Mouse (Mus musculus) layer of hippocampus, adult 9-10 months (tissue): ENCODE measurements around the gene Snrpc.
"Not testable (repeated sequence)": the region's sequence is repeated elsewhere in the genome, so short reads cannot be mapped to it uniquely, and the experiment has no call there.

Source experiments
- DNase-seq: peaks from one replicate; pipeline ENCODE4 v3.0.0; 2022; ENCODE audit warnings: low spot score

The Snrpc gene

GRCm38 (mm10) chr17:27837850-27838249 lies at the start of gene Snrpc:
Snrpc (plus strand) TSS chr17:27838150.
- not testable (repeated sequence) for DNase-seq

GRCm38 (mm10) chr17:27788456-27789172 lies 49.3 kb upstream of the Snrpc start:
- DNase-seq, result no peak

DNA sequence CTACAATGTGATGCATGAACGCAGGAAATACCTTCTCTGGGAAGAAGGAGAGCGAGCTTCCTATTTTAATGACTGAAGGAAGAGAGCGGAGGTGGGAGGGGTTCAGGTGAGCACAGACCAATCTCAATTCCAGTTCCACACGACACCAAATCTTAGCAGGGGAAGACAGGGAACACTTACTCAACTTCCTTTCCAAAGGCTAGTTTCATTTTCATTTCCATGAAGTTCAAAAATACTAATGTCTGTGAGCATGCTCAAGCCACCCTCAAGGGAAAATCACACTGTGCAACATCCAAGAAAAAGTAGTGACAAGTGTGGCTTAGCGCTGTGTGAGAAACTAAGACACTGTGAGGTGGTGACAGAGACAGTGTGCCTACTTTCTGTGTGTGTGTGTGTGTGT lies 47.9 kb upstream of the Snrpc start:
- no peak for DNase-seq

DNA sequence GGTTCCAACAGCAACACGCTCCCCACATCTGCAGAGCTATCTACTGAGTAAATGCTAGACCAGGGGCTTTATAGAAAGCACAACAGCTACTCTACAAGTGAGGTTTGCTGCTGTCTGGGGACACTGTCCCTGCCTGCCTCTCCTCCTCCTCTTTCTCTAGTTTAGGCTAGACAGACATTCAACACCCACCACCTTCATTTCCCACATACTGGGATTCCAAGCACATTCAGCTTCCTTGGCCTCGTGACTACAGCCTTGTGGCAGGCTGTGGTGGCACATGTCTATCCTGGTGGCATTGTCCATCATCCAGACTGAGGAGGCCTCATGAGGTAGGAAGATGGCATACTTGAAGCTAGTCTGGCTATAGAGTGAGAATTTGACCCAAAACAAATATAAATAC lies 47.0 kb upstream of the Snrpc start:
- no peak for DNase-seq

DNA sequence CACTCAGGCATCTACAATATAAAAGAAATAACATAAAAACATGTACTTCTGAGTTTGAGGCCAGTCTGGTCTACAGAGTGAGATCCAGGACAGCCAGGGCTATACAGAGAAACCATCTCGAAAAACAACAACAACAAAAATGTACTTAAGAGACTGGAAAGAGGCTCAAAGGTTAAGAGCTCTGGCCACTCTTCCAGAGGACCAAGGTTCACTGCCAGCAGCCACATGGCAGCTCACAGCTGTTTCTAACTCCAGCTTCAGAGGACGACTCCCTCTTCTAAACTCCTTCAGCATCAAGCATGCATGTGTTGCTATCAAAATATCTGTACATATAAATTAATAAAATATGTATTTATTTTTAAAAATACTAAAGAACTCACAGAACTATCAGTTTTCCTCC lies 46.4 kb upstream of the Snrpc start:
- no peak for DNase-seq

DNA sequence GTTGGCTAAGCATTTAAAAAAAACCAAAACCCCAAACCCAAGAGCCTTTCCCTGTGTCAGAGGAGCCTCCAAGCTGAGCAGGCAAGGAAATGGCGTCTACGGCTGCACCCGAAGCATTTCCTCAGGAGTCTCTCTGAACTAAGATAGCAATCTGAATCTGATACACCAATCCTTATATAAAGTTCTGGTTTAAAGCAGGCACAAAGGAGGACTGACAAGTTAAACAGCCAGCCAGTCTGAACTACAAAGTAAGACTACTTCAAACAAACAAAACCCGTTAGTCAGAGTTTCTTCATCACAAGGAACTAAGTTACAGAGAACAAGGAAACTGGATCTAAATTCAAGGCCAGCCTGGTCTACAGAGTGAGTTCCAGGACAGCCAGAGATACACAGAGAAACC lies 45.4 kb upstream of the Snrpc start:
- no peak for DNase-seq

GRCm38 (mm10) chr17:27793144-27793543 lies 44.8 kb upstream of the Snrpc start:
- DNase-seq, result no peak

- DNase-seq, result no peak
Measured at GRCm38 (mm10) chr17:27796780-27797179, 41.2 kb upstream of the Snrpc start.

GRCm38 (mm10) chr17:27797341-27797872 lies 40.5 kb upstream of the Snrpc start:
- no peak for DNase-seq

DNA sequence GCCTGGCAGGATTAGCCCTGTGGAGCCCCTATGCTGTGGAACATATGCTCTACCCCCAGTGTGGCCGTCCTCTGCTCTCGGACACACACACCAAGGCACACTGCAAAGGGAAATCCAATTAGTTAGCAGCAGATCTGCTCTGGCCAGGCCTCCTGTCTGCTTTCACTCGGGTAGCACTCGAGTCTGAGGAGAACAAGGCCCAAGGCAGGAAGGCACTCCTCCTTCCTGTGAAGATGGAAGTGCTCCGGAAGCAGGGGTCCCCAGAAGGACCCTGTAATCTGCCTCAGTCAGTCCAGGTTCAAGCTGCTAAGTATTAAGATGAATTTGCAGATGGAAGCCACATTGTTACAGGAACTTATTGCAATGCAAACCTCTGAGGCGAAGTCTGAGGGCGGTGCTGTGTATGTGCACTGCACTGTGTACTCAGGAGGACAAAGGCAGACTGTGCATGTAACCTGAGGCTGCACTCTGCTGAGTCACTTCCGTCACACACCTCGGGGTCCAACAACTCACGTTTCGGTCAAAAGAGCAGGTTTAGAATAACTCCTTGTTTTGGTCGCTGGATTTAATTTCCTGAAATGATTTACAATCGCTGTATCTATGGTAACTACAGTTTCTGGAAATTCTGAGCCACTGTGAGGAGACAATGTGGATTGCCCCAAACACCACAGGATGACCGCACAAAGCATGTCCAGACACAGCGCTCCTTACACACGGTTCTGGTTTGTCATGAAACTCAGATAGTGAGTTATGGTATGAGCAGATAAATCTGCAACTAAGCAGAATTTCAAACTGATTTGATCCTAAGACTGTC lies 38.0 kb upstream of the Snrpc start:
- no peak for DNase-seq

DNA sequence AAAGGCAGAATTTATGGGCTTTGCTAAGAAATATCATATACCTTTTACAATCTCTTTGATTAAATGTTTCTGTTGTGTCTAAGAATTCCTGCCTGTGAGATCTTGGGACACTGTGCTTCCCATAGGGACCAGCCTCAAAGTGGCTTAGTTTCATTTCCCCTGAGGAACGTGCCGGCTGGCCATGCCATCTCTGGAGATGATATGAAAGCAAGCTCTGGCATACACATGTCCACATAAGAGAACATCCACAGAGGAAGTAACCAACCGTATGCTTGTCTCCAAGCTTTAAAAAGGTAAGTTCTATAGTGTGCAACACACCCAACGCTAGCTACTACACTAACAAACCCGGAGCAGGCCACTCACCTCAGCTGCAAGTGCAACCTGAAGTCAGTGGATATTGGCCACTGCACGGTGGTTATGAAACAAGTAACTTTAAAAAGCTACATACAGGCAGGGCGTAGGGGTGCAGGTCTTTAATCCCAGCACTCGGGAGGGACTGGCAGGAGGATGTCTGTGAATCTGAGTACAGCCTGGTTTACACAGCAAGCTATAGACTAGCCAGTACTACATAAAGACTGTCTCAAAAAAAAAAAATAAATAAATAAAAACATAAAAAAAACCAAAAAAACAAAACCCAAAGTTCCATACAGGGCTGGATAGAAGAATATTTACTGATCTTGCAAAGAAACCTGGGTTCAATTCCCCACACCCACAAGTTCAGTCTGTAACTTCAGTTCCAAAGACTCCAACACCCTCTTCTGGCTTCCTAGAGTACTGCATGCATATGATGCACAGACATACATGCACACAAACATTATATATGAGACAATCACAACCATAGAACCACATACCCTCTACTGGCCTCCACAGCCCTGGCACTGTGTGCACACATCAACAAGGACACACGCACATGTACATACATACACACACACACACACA lies 37.0 kb upstream of the Snrpc start:
- DNase-seq, result no peak

- no peak for DNase-seq
Measured at GRCm38 (mm10) chr17:27803752-27804151, 34.2 kb upstream of the Snrpc start.

- DNase-seq, result no peak
Measured at GRCm38 (mm10) chr17:27804156-27804690, 33.7 kb upstream of the Snrpc start.

- no peak for DNase-seq
Measured at GRCm38 (mm10) chr17:27804803-27805770, 32.9 kb upstream of the Snrpc start.

GRCm38 (mm10) chr17:27807542-27808078 lies 30.3 kb upstream of the Snrpc start:
- DNase-seq, result no peak

DNA sequence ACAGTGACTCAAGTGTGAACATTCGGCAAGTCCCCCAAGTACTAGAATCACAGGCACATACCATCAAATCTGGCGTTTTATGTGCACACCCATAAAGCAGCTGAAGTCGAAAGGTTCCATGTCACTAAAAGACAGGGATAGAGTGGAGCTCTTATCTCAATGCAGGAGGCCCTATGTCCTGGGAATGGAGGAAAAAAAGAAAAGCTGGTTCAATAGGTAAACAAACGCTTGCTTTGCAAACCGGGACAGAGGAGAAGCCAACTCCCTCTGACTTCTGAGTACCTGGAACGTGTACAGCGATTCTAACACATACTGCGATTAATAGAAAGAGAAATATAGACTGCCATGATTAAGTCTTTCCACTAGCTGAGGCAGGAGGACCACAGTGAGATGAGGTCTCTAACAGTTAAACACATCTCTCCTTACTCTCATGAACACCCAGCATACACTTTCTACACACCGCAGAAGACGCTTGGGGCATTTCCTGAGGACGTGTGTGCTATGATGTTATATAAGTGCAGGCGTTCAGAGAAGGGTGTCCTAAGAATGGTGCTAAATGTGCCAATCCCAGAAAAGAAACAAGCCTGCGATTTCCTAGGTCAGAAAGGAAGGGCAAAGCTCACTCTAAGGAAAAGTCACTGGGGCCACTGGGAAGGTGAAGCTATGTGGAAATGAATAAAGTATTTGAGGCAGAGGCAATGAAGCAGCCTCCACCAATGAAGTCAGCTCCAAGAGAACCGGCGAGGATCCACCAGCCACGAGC lies 27.2 kb upstream of the Snrpc start:
- DNase-seq, result no peak

GRCm38 (mm10) chr17:27811980-27812379 lies 26.0 kb upstream of the Snrpc start:
- DNase-seq, result no peak

GRCm38 (mm10) chr17:27814606-27815005 lies 23.3 kb upstream of the Snrpc start:
- no peak for DNase-seq

DNA sequence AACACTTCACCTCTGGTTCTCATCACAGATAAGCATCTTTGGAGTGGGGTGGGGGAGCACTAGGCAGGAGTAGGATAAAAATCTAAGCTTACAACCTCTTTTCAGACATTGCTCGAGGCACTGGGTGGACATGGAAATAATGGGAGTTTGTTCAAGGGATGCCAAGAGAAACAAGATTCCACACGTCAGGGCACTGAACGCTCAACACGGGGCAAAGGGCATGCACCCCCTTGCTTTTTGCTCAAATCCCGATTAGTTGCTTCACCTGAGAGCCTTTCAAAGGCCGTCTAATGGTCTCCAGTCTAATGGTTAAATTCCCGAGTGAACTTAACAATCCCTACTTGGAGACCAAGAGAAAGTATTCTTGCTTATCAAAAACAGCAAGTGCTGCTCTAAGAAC lies 18.9 kb upstream of the Snrpc start:
- no peak for DNase-seq
